Mouse (Mus musculus): Measurements from ENCODE around the gene Dot1l. TPM values are rescaled to one million over a fixed set of nuclear protein-coding genes. Genes with fewer than 3 reads are reported as not detected.

The Dot1l gene
- polyA plus RNA-seq, 1 experiment from 2014 or later, result 13.8 TPM

DNA sequence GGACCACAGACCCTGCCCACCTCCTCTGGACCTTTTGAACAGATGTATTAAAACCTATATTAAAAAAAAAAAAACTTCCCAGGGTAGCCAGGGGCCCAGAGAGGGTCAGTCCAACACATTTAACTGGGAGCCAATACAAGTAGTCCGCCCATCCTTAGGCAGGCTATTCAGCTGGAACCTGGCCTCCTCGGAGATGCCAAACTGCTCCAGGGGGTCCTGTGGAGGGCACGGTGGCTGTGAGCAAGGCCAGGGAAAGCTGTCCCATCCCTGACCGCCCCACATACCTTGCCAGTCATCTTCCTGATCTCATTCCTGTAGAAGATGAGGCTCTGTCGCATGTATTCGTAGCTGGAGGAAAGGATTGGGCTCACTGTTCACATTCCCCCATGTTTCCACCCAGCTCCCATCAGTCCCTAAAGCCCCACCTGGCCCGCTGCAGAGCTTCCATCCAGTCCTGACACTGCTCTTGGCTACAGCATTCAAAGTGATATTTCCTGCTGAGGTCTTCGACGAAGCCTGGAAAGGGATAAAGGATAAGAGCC, 41.4 kb downstream of the Dot1l start:
- H3K36me3 ChIP-seq (replicated peaks; ENCODE audit: control insufficient read depth, insufficient read depth, low read depth, low read length), result peaks cover 15% of the 10 kb centered on the region
- WGBS, result 84% methylated on average over 9 of the region's 9 CpGs
- DNase-seq (ENCODE audit: low spot score), result no peak
- H3K9ac ChIP-seq (replicated peaks; ENCODE audit: low read length), result no peak overlapping the region
- no peaks in the 10 kb centered on the region for H3K27me3 ChIP-seq (ENCODE audit: control insufficient read depth, insufficient read depth, low read length)
- peak overlapping the region; percentile 87 for H3K4me3 ChIP-seq (ENCODE audit: low read depth, low read length)
- no peak for ATAC-seq (replicated peaks; ENCODE audit: insufficient number of reproducible peaks, low FRiP score, low TSS enrichment, low read depth)
- H3K4me1 ChIP-seq (ENCODE audit: control insufficient read depth, insufficient read depth, low read length), result no peaks in the 10 kb centered on the region
- no peaks in the 10 kb centered on the region for H3K9me3 ChIP-seq (replicated peaks; ENCODE audit: control insufficient read depth, low read length)
- H3K27ac ChIP-seq (replicated peaks; ENCODE audit: low read depth, low read length), result no peak overlapping the region
- H3K4me2 ChIP-seq (ENCODE audit: low read depth, low read length), result no peak overlapping the region; the same call in 1 of the 2 replicates

DNA sequence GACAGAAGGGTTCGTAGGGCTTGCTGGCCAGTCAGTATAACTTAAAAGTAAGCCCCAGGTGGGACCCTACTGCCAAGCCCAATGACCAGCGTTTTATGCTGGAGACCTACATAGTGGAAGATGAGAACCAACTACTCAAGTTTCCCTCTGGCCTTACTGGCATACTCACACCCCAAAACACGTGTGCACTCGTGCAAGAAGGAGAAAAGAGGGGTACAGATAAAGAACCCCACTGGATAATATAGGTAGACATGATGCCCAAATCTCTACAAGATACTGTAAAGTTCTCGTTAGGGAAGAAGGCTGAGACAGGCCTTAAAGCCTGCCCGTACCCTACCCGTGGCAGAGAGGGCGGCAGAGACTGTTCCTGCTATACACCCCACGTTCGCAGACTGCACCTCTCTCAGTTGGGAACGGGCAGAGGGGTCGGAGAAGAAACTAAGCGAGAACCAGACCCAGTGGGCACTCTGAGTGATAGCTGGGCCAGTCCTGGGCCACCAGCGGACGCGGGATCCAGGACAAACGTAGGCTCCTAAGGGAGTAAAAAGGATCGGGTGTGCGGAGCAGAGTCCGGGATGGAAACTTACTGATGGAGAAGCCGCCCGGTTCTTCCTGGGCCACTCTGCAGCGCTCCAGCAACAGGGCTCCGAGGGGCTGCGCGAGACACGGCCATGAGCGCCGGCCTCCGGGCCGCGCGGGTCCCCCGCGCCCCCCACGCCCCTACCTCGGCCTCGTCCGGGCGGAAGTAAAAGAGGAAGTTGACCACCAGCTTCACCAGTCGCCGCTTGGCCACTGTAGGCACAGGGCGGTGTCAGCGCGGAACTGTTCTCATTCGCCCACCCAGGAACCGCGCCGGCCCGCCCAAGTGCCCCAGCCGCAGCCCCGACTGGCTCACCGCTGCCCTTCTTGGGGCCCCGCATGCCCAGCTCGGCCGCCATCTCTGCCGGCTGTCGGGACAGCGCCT, 42.5 kb downstream of the Dot1l start:
- Histone ChIP-seq H3K27me3 (ENCODE audit: control insufficient read depth, insufficient read depth, low read length) (no peaks in the 10 kb centered on the region), H3K9ac (replicated peaks; ENCODE audit: low read length) (peak overlapping the region; percentile 94), H3K4me3 (ENCODE audit: low read depth, low read length) (peak overlapping the region; percentile 87), H3K36me3 (replicated peaks; ENCODE audit: control insufficient read depth, insufficient read depth, low read depth, low read length) (peaks cover 12% of the 10 kb centered on the region), H3K4me2 (ENCODE audit: low read depth, low read length) (peak overlapping the region; percentile 89), H3K9me3 (replicated peaks; ENCODE audit: control insufficient read depth, low read length) (no peaks in the 10 kb centered on the region), H3K27ac (replicated peaks; ENCODE audit: low read depth, low read length) (peak overlapping the region; percentile 96), H3K4me1 (ENCODE audit: control insufficient read depth, insufficient read depth, low read length) (no peaks in the 10 kb centered on the region)
- ATAC-seq (replicated peaks; ENCODE audit: insufficient number of reproducible peaks, low FRiP score, low TSS enrichment, low read depth), result peak; percentile 63
- 2% methylated on average over 59 of the region's 59 CpGs for WGBS
- DNase-seq (ENCODE audit: low spot score), result no peak

- peaks cover 13% of the 10 kb centered on the region for H3K36me3 ChIP-seq (replicated peaks; ENCODE audit: control insufficient read depth, insufficient read depth, low read depth, low read length)
- H3K4me1 ChIP-seq (ENCODE audit: control insufficient read depth, insufficient read depth, low read length), result no peaks in the 10 kb centered on the region
- no peaks in the 10 kb centered on the region for H3K27me3 ChIP-seq (ENCODE audit: control insufficient read depth, insufficient read depth, low read length)
- peak within 1 kb of the TSS; percentile 89 for H3K4me2 ChIP-seq (ENCODE audit: low read depth, low read length)
- DNase-seq (ENCODE audit: low spot score) (peak; percentile 96), ATAC-seq (replicated peaks; ENCODE audit: insufficient number of reproducible peaks, low FRiP score, low TSS enrichment, low read depth) (peak; percentile 84)
- H3K9me3 ChIP-seq (replicated peaks; ENCODE audit: control insufficient read depth, low read length), result no peaks in the 10 kb centered on the region
- peak within 1 kb of the TSS; percentile 87 for H3K4me3 ChIP-seq (ENCODE audit: low read depth, low read length)
- WGBS, result under 1% methylated on average over 102 of the region's 104 CpGs
- H3K9ac ChIP-seq (replicated peaks; ENCODE audit: low read length), result peak within 1 kb of the TSS; percentile 94
- peak within 1 kb of the TSS; percentile 96 for H3K27ac ChIP-seq (replicated peaks; ENCODE audit: low read depth, low read length)
Observed at GRCm38 (mm10) chr10:80798150-80799006, 43.4 kb downstream of the Dot1l start, which contains the start of the genes Sf3a2 and Plekhj1. Sf3a2 (plus strand) TSS chr10:80798198. Plekhj1 (minus strand) TSS chr10:80798626.

- DNase-seq (ENCODE audit: low spot score) (no peak), ATAC-seq (replicated peaks; ENCODE audit: insufficient number of reproducible peaks, low FRiP score, low TSS enrichment, low read depth) (no peak)
- peak overlapping the region; percentile 94 for H3K9ac ChIP-seq (replicated peaks; ENCODE audit: low read length)
- no peaks in the 10 kb centered on the region for H3K27me3 ChIP-seq (ENCODE audit: control insufficient read depth, insufficient read depth, low read length)
- H3K9me3 ChIP-seq (replicated peaks; ENCODE audit: control insufficient read depth, low read length), result no peaks in the 10 kb centered on the region
- H3K4me1 ChIP-seq (ENCODE audit: control insufficient read depth, insufficient read depth, low read length), result no peaks in the 10 kb centered on the region
- H3K27ac ChIP-seq (replicated peaks; ENCODE audit: low read depth, low read length), result peak overlapping the region; percentile 96
- peaks cover 16% of the 10 kb centered on the region for H3K36me3 ChIP-seq (replicated peaks; ENCODE audit: control insufficient read depth, insufficient read depth, low read depth, low read length)
- WGBS, result 4% methylated on average over 18 of the region's 18 CpGs
- H3K4me3 ChIP-seq (ENCODE audit: low read depth, low read length), result peak overlapping the region; percentile 87
- H3K4me2 ChIP-seq (ENCODE audit: low read depth, low read length), result peak overlapping the region; percentile 81
Observed at GRCm38 (mm10) chr10:80799070-80799566, 44.1 kb downstream of the Dot1l start.

- 89% methylated on average over 10 of the region's 10 CpGs for WGBS
- Histone ChIP-seq H3K4me3 (ENCODE audit: low read depth, low read length) (no peak overlapping the region), H3K9ac (replicated peaks; ENCODE audit: low read length) (no peak overlapping the region), H3K27me3 (ENCODE audit: control insufficient read depth, insufficient read depth, low read length) (peaks cover 2% of the 10 kb centered on the region; the same call in 1 of the 2 replicates), H3K9me3 (replicated peaks; ENCODE audit: control insufficient read depth, low read length) (no peaks in the 10 kb centered on the region), H3K27ac (replicated peaks; ENCODE audit: low read depth, low read length) (no peak overlapping the region), H3K4me1 (ENCODE audit: control insufficient read depth, insufficient read depth, low read length) (peaks cover 9% of the 10 kb centered on the region), H3K4me2 (ENCODE audit: low read depth, low read length) (no peak overlapping the region), H3K36me3 (replicated peaks; ENCODE audit: control insufficient read depth, insufficient read depth, low read depth, low read length) (peaks cover 20% of the 10 kb centered on the region)
- no peak for ATAC-seq (replicated peaks; ENCODE audit: insufficient number of reproducible peaks, low FRiP score, low TSS enrichment, low read depth)
- DNase-seq (ENCODE audit: low spot score), result no peak
Observed at GRCm38 (mm10) chr10:80802204-80802912, 47.4 kb downstream of the Dot1l start.

- Histone ChIP-seq H3K9ac (replicated peaks; ENCODE audit: low read length) (no peak overlapping the region), H3K4me1 (ENCODE audit: control insufficient read depth, insufficient read depth, low read length) (peaks cover 9% of the 10 kb centered on the region), H3K9me3 (replicated peaks; ENCODE audit: control insufficient read depth, low read length) (no peaks in the 10 kb centered on the region), H3K36me3 (replicated peaks; ENCODE audit: control insufficient read depth, insufficient read depth, low read depth, low read length) (peaks cover 20% of the 10 kb centered on the region), H3K4me3 (ENCODE audit: low read depth, low read length) (no peak overlapping the region), H3K4me2 (ENCODE audit: low read depth, low read length) (no peak overlapping the region), H3K27me3 (ENCODE audit: control insufficient read depth, insufficient read depth, low read length) (peaks cover 2% of the 10 kb centered on the region; the same call in 1 of the 2 replicates), H3K27ac (replicated peaks; ENCODE audit: low read depth, low read length) (no peak overlapping the region)
- DNase-seq (ENCODE audit: low spot score) (no peak), ATAC-seq (replicated peaks; ENCODE audit: insufficient number of reproducible peaks, low FRiP score, low TSS enrichment, low read depth) (no peak)
- 97% methylated on average over 3 of the region's 3 CpGs for WGBS
Observed at GRCm38 (mm10) chr10:80802996-80803395, 48.0 kb downstream of the Dot1l start.

DNA sequence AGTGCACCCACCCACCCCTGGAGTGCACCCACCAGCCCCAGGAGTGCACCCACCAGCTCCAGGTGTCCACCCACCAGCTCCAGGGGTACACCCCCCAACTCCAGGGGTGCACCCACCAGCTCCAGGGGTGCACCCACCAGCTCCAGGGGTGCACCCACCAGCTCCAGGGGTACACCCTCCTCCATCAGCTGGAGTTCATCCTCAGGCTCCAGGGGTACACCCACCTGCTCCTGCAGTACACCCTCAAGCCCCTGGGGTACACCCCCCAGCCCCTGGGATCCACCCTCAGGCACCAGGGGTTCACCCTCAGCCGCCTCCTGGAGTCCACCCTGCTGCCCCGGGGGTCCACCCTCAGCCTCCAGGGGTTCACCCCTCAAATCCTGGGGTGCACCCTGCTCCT, 49.3 kb downstream of the Dot1l start:
- Histone ChIP-seq H3K27ac (replicated peaks; ENCODE audit: low read depth, low read length) (no peak overlapping the region), H3K9me3 (replicated peaks; ENCODE audit: control insufficient read depth, low read length) (no peaks in the 10 kb centered on the region), H3K27me3 (ENCODE audit: control insufficient read depth, insufficient read depth, low read length) (peaks cover 5% of the 10 kb centered on the region), H3K4me3 (ENCODE audit: low read depth, low read length) (no peak overlapping the region), H3K9ac (replicated peaks; ENCODE audit: low read length) (no peak overlapping the region), H3K4me2 (ENCODE audit: low read depth, low read length) (no peak overlapping the region), H3K36me3 (replicated peaks; ENCODE audit: control insufficient read depth, insufficient read depth, low read depth, low read length) (peaks cover 20% of the 10 kb centered on the region), H3K4me1 (ENCODE audit: control insufficient read depth, insufficient read depth, low read length) (peaks cover 11% of the 10 kb centered on the region)
- ATAC-seq (replicated peaks; ENCODE audit: insufficient number of reproducible peaks, low FRiP score, low TSS enrichment, low read depth) (no peak), DNase-seq (ENCODE audit: low spot score) (no peak)
- 100% methylated on average over 2 of the region's 2 CpGs for WGBS
